Mouse (Mus musculus) adrenal gland, postnatal 36 days (tissue): ENCODE measurements around the gene Olfr895. TPM values are rescaled to one million over a fixed set of nuclear protein-coding genes. Genes with fewer than 3 reads are reported as not detected.

ENCODE experiments used
- DNase-seq, 2 experiments: peaks; one replicate each; pipeline ENCODE4 v3.0.0; 2021; ENCODE audit warnings: mixed read lengths in 1 of 2
- long read RNA-seq, 2 experiments: library from polyadenylated mRNA; stranded (forward); transcript quantifications; one replicate each; pipeline ENCODE4 v2.0.0; 2021; ENCODE audit warnings: borderline sequencing depth in 2 of 2
- total RNA-seq, 2 experiments: library from RNA; stranded (reverse); gene quantifications; 2 replicates each; pipeline ENCODE4 v1.2.3; 2021

The Olfr895 gene
- total RNA-seq = not detected
- long read RNA-seq, experiment 1 = 0 reads
- long read RNA-seq, experiment 2 = 0 reads

DNA sequence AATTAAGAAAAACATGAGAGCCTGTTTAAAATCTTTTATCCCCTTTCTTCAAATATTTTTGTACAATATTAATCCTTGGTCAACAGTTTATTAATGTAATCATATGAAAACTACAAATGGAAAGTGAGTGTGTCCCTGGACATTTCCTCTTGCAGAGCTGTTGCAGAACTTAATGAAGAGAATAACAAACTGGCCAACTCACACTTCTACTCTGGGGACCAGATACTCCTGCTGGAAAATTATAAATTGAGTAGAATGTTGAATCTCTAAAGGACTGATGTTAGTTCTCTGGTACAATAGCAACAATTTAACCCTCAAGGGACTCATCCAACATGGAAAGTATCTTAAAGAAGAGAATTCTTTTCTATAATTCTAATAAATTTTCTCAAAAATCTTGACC is at the start of gene Olfr895:
Gene Olfr895 (plus strand): TSS at position 301 of the 400 bp plus-strand sequence.
- DNase-seq = no peak

DNA sequence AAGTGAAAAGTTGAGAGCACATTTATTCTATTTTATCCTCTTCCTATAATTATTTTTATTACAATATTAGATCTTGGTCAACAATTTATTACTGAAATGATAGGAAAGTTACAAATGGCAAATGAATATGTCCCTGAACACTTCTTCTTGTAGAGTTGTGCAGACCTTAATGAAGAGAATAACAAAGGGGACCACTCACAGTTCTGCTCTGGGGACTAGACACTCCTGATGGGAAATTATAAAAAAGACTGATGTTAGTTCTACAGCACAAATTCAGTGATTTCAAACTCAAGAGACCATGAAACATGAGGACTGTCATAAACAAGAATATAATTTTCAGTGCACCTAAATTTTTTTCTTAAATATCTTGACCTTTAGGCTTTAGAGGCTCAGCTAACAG is 15.2 kb upstream of the Olfr895 start, which contains the start of gene Olfr143:
Gene Olfr143 (plus strand): TSS at position 301 of the 400 bp plus-strand sequence.
- no peak for DNase-seq

DNA sequence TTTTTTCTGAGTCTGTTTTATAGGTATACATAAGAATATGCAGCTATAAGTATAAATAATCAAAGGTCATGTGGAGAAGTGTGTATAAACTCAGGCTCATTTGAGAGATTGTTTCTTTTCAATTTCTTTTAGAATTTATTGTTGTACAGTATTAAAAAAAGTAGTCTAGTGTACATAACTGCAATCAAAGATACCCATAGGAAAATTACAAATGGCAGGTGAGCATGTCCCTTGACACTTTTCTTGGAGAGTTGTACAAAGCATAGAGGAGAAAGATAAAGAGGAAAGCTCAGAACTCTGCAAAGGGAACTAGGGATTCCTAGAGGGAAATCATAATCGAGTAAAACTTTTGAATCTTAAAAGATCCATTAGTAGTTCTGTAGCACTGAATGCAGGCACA is 23.2 kb downstream of the Olfr895 start, which contains the start of gene Olfr896-ps1:
Gene Olfr896-ps1 (plus strand): TSS at position 301 of the 400 bp plus-strand sequence.
- no peak for DNase-seq

Other genes with a start within 250 kb of the Olfr895 start
- gene Olfr883, start 242.0 kb upstream of the Olfr895 start, total RNA-seq = not detected
- not detected for gene Olfr884, start 221.3 kb upstream of the Olfr895 start, total RNA-seq
- not detected for gene Olfr885, start 206.5 kb upstream of the Olfr895 start, total RNA-seq
- not detected for gene Olfr887, start 183.8 kb upstream of the Olfr895 start, total RNA-seq
- gene Olfr888, start 159.7 kb upstream of the Olfr895 start, total RNA-seq = not detected
- under 1 TPM; 0.13 to 0.66 TPM for gene Olfr889, start 152.7 kb upstream of the Olfr895 start, total RNA-seq
- not detected for gene Olfr890, start 125.3 kb upstream of the Olfr895 start, total RNA-seq
- not detected for gene Olfr891, start 87.0 kb upstream of the Olfr895 start, total RNA-seq
- gene Olfr893, start 59.5 kb upstream of the Olfr895 start, total RNA-seq = not detected
- not detected for gene Olfr894, start 49.8 kb upstream of the Olfr895 start, total RNA-seq
- not detected for gene Olfr143, start 15.1 kb upstream of the Olfr895 start, total RNA-seq
- not detected for gene Olfr896-ps1, start 23.3 kb downstream of the Olfr895 start, total RNA-seq
- not detected for gene Olfr25, start 61.2 kb downstream of the Olfr895 start, total RNA-seq
- not detected for gene Olfr898, start 80.6 kb downstream of the Olfr895 start, total RNA-seq
- gene Olfr250, start 99.0 kb downstream of the Olfr895 start, total RNA-seq = not detected
- gene Olfr251, start 109.2 kb downstream of the Olfr895 start, total RNA-seq = not detected
- not detected for gene Olfr147, start 133.8 kb downstream of the Olfr895 start, total RNA-seq
- not detected for gene Olfr901, start 161.6 kb downstream of the Olfr895 start, total RNA-seq
- not detected for gene Olfr902, start 179.8 kb downstream of the Olfr895 start, total RNA-seq
- gene Olfr904, start 195.3 kb downstream of the Olfr895 start, total RNA-seq = not detected
- under 1 TPM in 1 of 2 experiments, not detected in 1; 0.13 TPM for gene Olfr905, start 203.3 kb downstream of the Olfr895 start, total RNA-seq
- not detected for gene Olfr906, start 219.2 kb downstream of the Olfr895 start, total RNA-seq
- gene Olfr907, start 227.9 kb downstream of the Olfr895 start, total RNA-seq = not detected